Mouse (Mus musculus): ENCODE data around the gene Ppil3.

Ppil3 gene

GRCm38 (mm10) chr1:58445143-58445722 lies at the start of gene Ppil3, which contains the start of gene Nif3l1:
Gene Ppil3, minus strand, starts transcription at chr1:58445486.
Gene Nif3l1, plus strand, starts transcription at chr1:58445151.
- peak; percentile 67 to 75 for DNase-seq (ENCODE audit: low spot score in 2 of 2)

- DNase-seq (ENCODE audit: low spot score in 2 of 2), result no peak
Observed at GRCm38 (mm10) chr1:58482647-58483046, 37.4 kb upstream of the Ppil3 start.

- no peak for DNase-seq (ENCODE audit: low spot score in 2 of 2)
Observed at GRCm38 (mm10) chr1:58475662-58476061, 30.4 kb upstream of the Ppil3 start.

- DNase-seq (ENCODE audit: low spot score in 2 of 2), result no peak
Observed at GRCm38 (mm10) chr1:58465561-58465960, 20.3 kb upstream of the Ppil3 start.

- no peak for DNase-seq (ENCODE audit: low spot score in 2 of 2)
Observed at GRCm38 (mm10) chr1:58465042-58465441, 19.8 kb upstream of the Ppil3 start.

GRCm38 (mm10) chr1:58463935-58464334 lies 18.6 kb upstream of the Ppil3 start:
- DNase-seq (ENCODE audit: low spot score in 2 of 2), result no peak

- no peak for DNase-seq (ENCODE audit: low spot score in 2 of 2)
Observed at GRCm38 (mm10) chr1:58460566-58460965, 15.3 kb upstream of the Ppil3 start.

- DNase-seq (ENCODE audit: low spot score in 2 of 2), result no peak
Observed at GRCm38 (mm10) chr1:58458867-58459266, 13.6 kb upstream of the Ppil3 start.

GRCm38 (mm10) chr1:58458175-58458574 lies 12.9 kb upstream of the Ppil3 start:
- no peak for DNase-seq (ENCODE audit: low spot score in 2 of 2)

GRCm38 (mm10) chr1:58454316-58454715 lies 9.0 kb upstream of the Ppil3 start:
- DNase-seq (ENCODE audit: low spot score in 2 of 2), result no peak

GRCm38 (mm10) chr1:58448396-58448795 lies 3.1 kb upstream of the Ppil3 start:
- DNase-seq (ENCODE audit: low spot score in 2 of 2), result no peak

- no peak for DNase-seq (ENCODE audit: low spot score in 2 of 2)
Observed at GRCm38 (mm10) chr1:58447766-58448165, 2.5 kb upstream of the Ppil3 start.

- DNase-seq (ENCODE audit: low spot score in 2 of 2), result no peak
Observed at GRCm38 (mm10) chr1:58445861-58446260, 575 bp upstream of the Ppil3 start.

GRCm38 (mm10) chr1:58444691-58445090 lies 595 bp downstream of the Ppil3 start:
- no peak for DNase-seq (ENCODE audit: low spot score in 2 of 2)

- DNase-seq (ENCODE audit: low spot score in 2 of 2), result no peak
Observed at GRCm38 (mm10) chr1:58424551-58424950, 20.7 kb downstream of the Ppil3 start.

GRCm38 (mm10) chr1:58423371-58424248 lies 21.7 kb downstream of the Ppil3 start, which contains the start of gene Clk1:
Gene Clk1, minus strand, starts transcription at chr1:58424066.
- DNase-seq (ENCODE audit: low spot score in 2 of 2), result peak; percentile 93 to 99

GRCm38 (mm10) chr1:58422879-58423278 lies 22.4 kb downstream of the Ppil3 start:
- no peak for DNase-seq (ENCODE audit: low spot score in 2 of 2)

- no peak for DNase-seq (ENCODE audit: low spot score in 2 of 2)
Observed at GRCm38 (mm10) chr1:58420961-58421360, 24.3 kb downstream of the Ppil3 start.

- no peak for DNase-seq (ENCODE audit: low spot score in 2 of 2)
Observed at GRCm38 (mm10) chr1:58420032-58420431, 25.3 kb downstream of the Ppil3 start.

- DNase-seq (ENCODE audit: low spot score in 2 of 2), result no peak
Observed at GRCm38 (mm10) chr1:58416048-58416447, 29.2 kb downstream of the Ppil3 start.

GRCm38 (mm10) chr1:58415442-58415841 lies 29.8 kb downstream of the Ppil3 start:
- no peak for DNase-seq (ENCODE audit: low spot score in 2 of 2)

GRCm38 (mm10) chr1:58410776-58411175 lies 34.5 kb downstream of the Ppil3 start:
- DNase-seq (ENCODE audit: low spot score in 2 of 2), result no peak

GRCm38 (mm10) chr1:58410198-58410588 lies 35.1 kb downstream of the Ppil3 start:
- DNase-seq (ENCODE audit: low spot score in 2 of 2), result no peak
